Mouse (Mus musculus): Measurements from ENCODE around the gene Yju2.

DNA sequence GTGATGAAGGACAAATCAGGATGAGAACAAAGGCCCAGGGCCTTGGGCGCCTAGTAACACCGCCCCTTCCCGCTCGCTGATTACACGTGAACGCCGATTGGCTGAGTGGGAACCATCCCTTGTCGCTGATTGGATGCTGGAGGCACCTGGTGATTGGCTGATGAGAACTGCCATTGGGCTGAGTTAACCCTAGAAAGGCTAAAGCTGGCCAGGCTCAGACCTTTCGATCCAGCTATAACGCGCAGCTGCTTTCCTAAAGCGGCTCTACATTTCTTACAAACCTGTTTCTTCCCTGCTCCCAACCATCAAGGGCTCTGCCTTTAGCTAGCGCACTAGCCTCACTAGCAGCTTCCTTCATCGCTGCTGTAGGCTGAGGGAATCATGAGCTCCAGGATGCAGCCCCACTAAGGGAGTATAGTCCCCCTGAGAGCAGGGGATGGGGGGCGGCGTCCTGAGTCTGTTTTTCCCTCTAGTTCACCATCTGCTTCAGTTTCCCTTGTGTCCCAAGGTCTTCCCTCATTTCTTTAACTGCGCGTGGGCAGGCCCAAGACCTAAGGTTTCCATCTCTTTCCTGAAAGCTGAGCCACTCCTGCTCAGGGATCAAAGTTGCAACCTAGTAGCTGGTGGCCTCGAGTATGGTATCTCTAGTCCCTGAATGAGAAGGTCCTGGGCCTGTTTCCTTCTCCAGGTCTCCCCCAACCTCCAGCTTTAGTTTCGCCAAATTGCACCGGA lies 49.6 kb downstream of the Yju2 start:
- TF ChIP-seq POLR2A (IDR thresholded peaks at IDR 0.05; ENCODE audit: insufficient read depth, low read depth, low read length): peak; percentile 51
- no peak for TF ChIP-seq CTCF (IDR thresholded peaks at IDR 0.05; ENCODE audit: insufficient read depth, low read depth, low read length)
